Mouse (Mus musculus): ENCODE measurements around the gene Zmynd15.

- TF ChIP-seq CTCF (IDR thresholded peaks at IDR 0.05; ENCODE audit: low read depth, low read length) (no peak), EP300 (IDR thresholded peaks at IDR 0.05; ENCODE audit: insufficient read depth, low read depth, low read length) (no peak)
Measured at GRCm38 (mm10) chr11:70433569-70433943, 25.7 kb upstream of the Zmynd15 start.

Data from ES-Bruce4 (cell line).